Mouse (Mus musculus) liver, embryonic 14.5 days (tissue): ENCODE results near the gene Ppp2r5b. TPM values are rescaled to one million over a fixed set of nuclear protein-coding genes. Genes with fewer than 3 reads are reported as not detected.

Source experiments
- ATAC-seq: fragments of 200-750 bp; cut with Nextera tagmentation; 2 replicates; pipeline ENCODE4 v1.8.0; 2017; ENCODE audit warnings: moderate number of reproducible peaks, mild to moderate bottlenecking, moderate library complexity; ENCODE audit not compliant: insufficient read depth
- DNase-seq, 3 experiments: peaks; one replicate each; pipeline ENCODE4 v3.0.0-alpha.2; 2012 to 2013; ENCODE audit warnings: low read depth in 3 of 3, low spot score in 3 of 3
- H3K27ac ChIP-seq: fragments of 300-500 bp; sonication (generic); 2 replicates; pipeline ENCODE4 v1.5.1; 2014; ENCODE audit warnings: moderate library complexity, mild to moderate bottlenecking, control low read depth, inconsistent platforms
- H3K27me3 ChIP-seq: fragments of 300-500 bp; sonication (generic); 2 replicates; pipeline ENCODE4 v1.6.1; 2014; ENCODE audit warnings: mild to moderate bottlenecking, low read length, moderate library complexity; ENCODE audit not compliant: control insufficient read depth, insufficient read depth
- H3K36me3 ChIP-seq: fragments of 300-500 bp; sonication (generic); replicated peaks from 2 replicates; pipeline ENCODE4 v1.6.1; 2014; ENCODE audit warnings: low read depth; ENCODE audit not compliant: control insufficient read depth, insufficient read depth
- H3K4me1 ChIP-seq, 2 experiments: fragments of 200-500 bp in 1 of 2; fragments of 300-500 bp in 1 of 2; sonication (generic) in 1 of 2; replicated peaks; 2 replicates each; pipeline ENCODE4 v1.6.1; 2012 to 2014; ENCODE audit warnings: antibody characterized with exemption in 1 of 2, inconsistent platforms in 1 of 2, low read length in 1 of 2; ENCODE audit not compliant: control insufficient read depth in 2 of 2, insufficient read depth in 2 of 2
- H3K4me2 ChIP-seq: fragments of 300-500 bp; sonication (generic); 2 replicates; pipeline ENCODE4 v1.6.1; 2014; ENCODE audit warnings: low read depth, mild to moderate bottlenecking, control low read depth, moderate library complexity
- H3K4me3 ChIP-seq, 2 experiments: fragments of 200-500 bp in 1 of 2; fragments of 300-500 bp in 1 of 2; sonication (generic) in 1 of 2; 2 replicates each; pipeline ENCODE4 v1.5.1; 2012 to 2014; ENCODE audit warnings: low read depth in 2 of 2, low read length in 2 of 2, mild to moderate bottlenecking in 2 of 2, control low read depth in 1 of 2, inconsistent platforms in 1 of 2, moderate library complexity in 1 of 2; ENCODE audit not compliant: insufficient read depth in 1 of 2
- H3K9ac ChIP-seq: fragments of 300-500 bp; sonication (generic); replicated peaks from 2 replicates; pipeline ENCODE4 v1.6.1; 2014; ENCODE audit warnings: mild to moderate bottlenecking, control low read depth, moderate library complexity
- H3K9me3 ChIP-seq: fragments of 300-500 bp; sonication (generic); 2 replicates; pipeline ENCODE4 v1.6.1; 2016; ENCODE audit warnings: low read length, mixed read lengths; ENCODE audit not compliant: control insufficient read depth
- CTCF ChIP-seq: IDR thresholded peaks from 2 replicates; pipeline ENCODE4 v1.5.1; 2016; ENCODE audit warnings: antibody characterized with exemption, low read depth, control low read depth
- EP300 ChIP-seq: IDR thresholded peaks from 2 replicates; pipeline ENCODE4 v1.6.1; 2016; ENCODE audit warnings: antibody characterized with exemption, low read depth
- WGBS: fragments of 180-500 bp; shearing (Covaris S2); extraction: QIAGEN DNeasy Blood & Tissue Kit; methylation state at CpG from one replicate; pipeline ENCODE4 v1.1.7; 2014; ENCODE audit not compliant: insufficient replicate concordance; 5-methylcytosine and 5-hydroxymethylcytosine counted together
- polyA plus RNA-seq, 2 experiments: library from polyadenylated mRNA; depleted of rRNA in 1 of 2; stranded (reverse) in 1 of 2; unstranded in 1 of 2; fragments of >200 nt; fragmentation: Nextera tagmentation in 1 of 2; extraction: Ambion mirVana in 1 of 2; gene quantifications; 2 replicates each; pipeline versions ENCODE4 v1.2.1 to v1.2.3; 2012 to 2014

Gene Ppp2r5b
- polyA plus RNA-seq (2012; rRNA removed), result 3.2 TPM in 2 replicates
- 2.4 and 2.5 TPM in 2 replicates for polyA plus RNA-seq (2014; fragmentation: Nextera tagmentation; extraction: Ambion mirVana)

DNA sequence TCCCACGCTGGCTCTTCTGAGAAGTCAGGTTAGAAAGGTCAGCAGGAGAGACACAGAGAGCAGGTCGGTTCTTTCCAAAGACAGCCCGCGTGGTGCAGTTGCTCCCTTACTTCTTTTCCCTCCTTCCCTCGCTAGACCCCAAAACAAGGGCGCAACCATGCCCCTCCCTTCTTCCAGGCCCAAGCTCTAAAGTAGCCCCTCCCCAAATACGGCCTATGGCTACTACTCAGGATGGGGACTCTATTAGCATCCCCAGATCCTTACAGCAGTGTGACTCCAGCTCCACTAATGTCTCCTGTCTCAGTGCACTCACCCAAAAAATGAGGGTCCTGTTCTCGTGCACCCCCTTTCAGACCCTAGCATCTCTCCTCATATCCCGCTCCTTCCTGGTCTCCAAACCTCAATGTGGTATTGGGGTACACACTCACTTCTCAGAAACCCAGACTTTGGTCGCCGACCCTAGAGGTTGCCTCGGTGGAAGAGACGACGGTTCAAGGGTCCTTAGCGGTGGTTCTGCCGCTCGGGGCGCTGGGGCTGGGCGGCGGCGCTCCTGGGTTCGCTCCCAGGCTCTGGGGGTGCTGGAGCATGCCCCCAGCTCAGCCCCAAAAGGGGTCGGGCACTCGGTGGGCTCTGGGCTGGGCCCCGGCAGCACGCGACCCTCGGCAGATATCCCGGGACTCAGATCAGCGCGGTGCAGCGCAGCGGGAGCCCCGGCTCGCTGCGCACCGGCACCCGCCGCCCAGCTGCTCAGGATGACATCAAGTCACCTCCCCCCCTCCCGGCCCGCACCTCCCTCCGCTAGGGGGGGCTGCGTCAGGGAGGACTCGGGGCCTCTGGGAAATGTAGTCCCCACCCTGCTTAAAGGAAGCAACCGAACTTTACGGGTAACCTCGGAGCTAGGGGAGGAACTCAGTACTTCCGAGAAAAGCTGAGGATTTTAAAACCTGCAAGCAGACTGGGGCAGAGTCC is at the start of gene Ppp2r5b:
Gene Ppp2r5b, minus strand, starts transcription at position 789 of the 969 bp plus-strand sequence.
- Histone ChIP-seq H3K36me3 (no peaks in the 10 kb centered on the region), H3K4me3 (peak within 1 kb of the TSS; percentile 74 to 95), H3K9me3 (no peaks in the 10 kb centered on the region), H3K27me3 (no peaks in the 10 kb centered on the region), H3K4me1 (peaks cover 29 to 33% of the 10 kb centered on the region in 2 experiments), H3K27ac (peak within 1 kb of the TSS; percentile 90), H3K4me2 (peak within 1 kb of the TSS; percentile 86), H3K9ac (peak within 1 kb of the TSS; percentile 77)
- ATAC-seq (peak; percentile 92), DNase-seq (peak; percentile 83 to 88 (median 85))
- WGBS, result 7% methylated on average over 48 of the region's 48 CpGs
- TF ChIP-seq CTCF (peak; percentile 74), EP300 (no peak)

DNA sequence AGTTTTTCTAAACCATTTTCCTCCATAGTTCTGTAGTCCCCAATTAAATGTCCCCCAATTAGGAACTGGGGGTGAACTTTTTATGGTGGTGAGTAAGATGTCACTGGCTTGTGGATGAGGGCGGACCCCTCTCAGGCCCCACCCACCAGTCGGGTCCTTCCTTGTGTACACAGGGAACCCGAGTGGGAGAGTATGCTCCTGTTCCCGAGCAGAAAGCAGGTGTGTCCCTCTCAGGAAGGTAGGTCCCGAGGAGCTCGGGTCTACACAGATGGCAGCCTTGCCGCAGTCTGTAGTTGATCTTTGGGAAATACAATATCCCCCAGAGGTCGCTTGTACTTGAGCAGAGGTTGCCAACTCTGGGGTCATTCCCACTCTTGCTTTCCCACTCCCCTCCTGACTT is 49.6 kb upstream of the Ppp2r5b start:
- H3K4me3 ChIP-seq, result peak overlapping the region in 1 of 2 experiments; percentile 36; a peak in 1 of 4 replicates
- no peak for DNase-seq

DNA sequence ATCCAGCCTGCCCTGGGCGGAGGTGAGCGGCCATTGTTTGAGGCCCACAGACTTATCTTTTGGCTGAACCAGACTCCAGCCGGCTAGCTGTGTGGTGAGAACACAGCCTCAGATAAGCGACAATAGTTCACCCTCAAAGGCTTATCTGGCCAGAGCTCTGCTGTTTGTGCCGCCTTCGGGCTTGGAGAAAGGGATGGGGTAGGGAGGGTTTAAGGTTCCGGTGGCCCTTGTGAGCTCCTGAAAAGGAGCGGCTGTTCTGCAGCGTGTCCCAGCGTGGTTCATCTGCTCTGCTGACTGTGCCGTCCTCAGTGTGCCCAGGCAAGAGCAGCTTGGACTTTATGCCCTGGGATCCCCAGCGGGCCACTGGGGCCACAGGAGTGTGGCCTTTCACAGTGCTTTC is 48.8 kb upstream of the Ppp2r5b start:
- H3K4me3 ChIP-seq, result peak overlapping the region in 1 of 2 experiments; percentile 36; a peak in 2 of 4 replicates
- H3K9me3 ChIP-seq, result no peaks in the 10 kb centered on the region
- peak overlapping the region; percentile 77 for H3K4me2 ChIP-seq
- ATAC-seq (peak; percentile 77), DNase-seq (peak; percentile 73 to 79 (median 76))
- TF ChIP-seq CTCF (no peak), EP300 (peak; percentile 80)
- peaks cover 85 to 88% of the 10 kb centered on the region in 2 experiments for H3K4me1 ChIP-seq
- H3K9ac ChIP-seq, result peak overlapping the region; percentile 70
- 7% methylated on average over 12 of the region's 12 CpGs for WGBS
- H3K27ac ChIP-seq, result peak overlapping the region; percentile 96
- H3K27me3 ChIP-seq, result no peaks in the 10 kb centered on the region
- H3K36me3 ChIP-seq, result peaks cover 55% of the 10 kb centered on the region

More for the DNA sequence above, 49.6 kb upstream of the Ppp2r5b start:
- Histone ChIP-seq H3K4me2 (peak overlapping the region; percentile 77), H3K4me1 (peaks cover 85 to 88% of the 10 kb centered on the region in 2 experiments), H3K9ac (peak overlapping the region; percentile 70), H3K36me3 (peaks cover 52% of the 10 kb centered on the region), H3K9me3 (no peaks in the 10 kb centered on the region), H3K27ac (peak overlapping the region; percentile 96), H3K27me3 (no peaks in the 10 kb centered on the region)
- 24% methylated on average over 8 of the region's 8 CpGs for WGBS
- no peak for TF ChIP-seq CTCF
- no peak for TF ChIP-seq EP300
- ATAC-seq, result peak; percentile 23; the same call in 1 of the 2 replicates

DNA sequence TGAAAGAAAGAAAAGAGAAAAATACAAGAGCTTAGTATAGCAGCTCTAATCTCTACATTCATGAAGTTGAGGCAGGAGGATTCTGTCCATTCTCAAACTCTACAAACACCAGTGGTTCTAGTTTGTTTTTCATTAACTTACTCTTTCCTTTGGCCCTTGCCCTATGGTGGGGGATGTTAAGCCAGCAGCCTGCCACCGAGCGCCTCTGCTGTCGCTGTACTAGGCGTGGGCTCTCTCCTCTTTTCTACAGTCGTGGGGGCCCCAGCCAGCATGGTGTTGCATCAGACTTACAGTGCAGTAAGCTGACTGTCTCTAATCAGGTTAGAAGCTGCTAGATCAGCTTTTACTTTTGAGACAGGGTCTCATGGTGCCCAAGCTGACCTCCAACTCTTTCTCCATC is 47.3 kb upstream of the Ppp2r5b start:
- no peaks in the 10 kb centered on the region for H3K27me3 ChIP-seq
- 10% methylated on average over 5 of the region's 5 CpGs for WGBS
- H3K27ac ChIP-seq, result peak overlapping the region; percentile 96
- no peaks in the 10 kb centered on the region for H3K9me3 ChIP-seq
- H3K4me1 ChIP-seq, result peaks cover 92% of the 10 kb centered on the region in 2 experiments
- H3K36me3 ChIP-seq, result peaks cover 54% of the 10 kb centered on the region
- peak overlapping the region; percentile 77 for H3K4me2 ChIP-seq
- no peak for TF ChIP-seq EP300
- TF ChIP-seq CTCF, result no peak
- no peak for DNase-seq
- ATAC-seq, result 0 out of 2 replicates have a peak, but pooled peaks have one; percentile 13
- H3K9ac ChIP-seq, result peak overlapping the region; percentile 70
- no peak overlapping the region; a peak in 1 of 4 replicates for H3K4me3 ChIP-seq
